Comparison of ENCODE assay signal across 7 mouse cellular contexts in genomic region chr13:85287876-85288573, GRCm38 (mm10). TPM values are rescaled to one million over a fixed set of nuclear protein-coding genes. Genes with fewer than 3 reads are reported as not detected.
DNase-seq lines count a peak whose midpoint lies in the region; ATAC-seq and TF ChIP-seq lines count a peak whose summit lies in the region.

No protein-coding gene starts in this region.

- peaks cover 4% of the 10 kb centered on the region; the same call in 1 of the 2 replicates for H3K4me1 ChIP-seq in brown adipose tissue, adult 24 weeks (ENCODE audit: control insufficient read depth, insufficient read depth, insufficient read length, low read length)
- no peaks in the 10 kb centered on the region for H3K4me1 ChIP-seq in lung, postnatal 0 days (ENCODE audit: insufficient read depth, low read depth, low read length)

- H3K4me3 ChIP-seq in brown adipose tissue, adult 24 weeks (ENCODE audit: insufficient read depth, low read depth, low read length): peak overlapping the region; percentile 95
- peak overlapping the region; percentile 98 for H3K4me3 ChIP-seq in lung, postnatal 0 days (ENCODE audit: low read depth, low read length)

- H3K27me3 ChIP-seq in lung, postnatal 0 days (replicated peaks; ENCODE audit: insufficient read depth, low read length): no peaks in the 10 kb centered on the region

- no peak for ATAC-seq in lung, postnatal 0 days

- TF ChIP-seq CTCF in lung, postnatal 0 days (IDR thresholded peaks at IDR 0.05): no peak

- DNase-seq in 3134 (ENCODE audit: extremely low read depth, insufficient read length, low spot score): peak; percentile 70
- DNase-seq in 416B (ENCODE audit: low read depth): peak; percentile 66
- peak; percentile 25 for DNase-seq in frontal cortex, postnatal 14 days (ENCODE audit: low spot score in 2 of 2)
- DNase-seq in kidney, adult 8-10 months: peak; percentile 14 to 26
- DNase-seq in lung, postnatal 0 days (ENCODE audit: low spot score): peak; percentile 63
- peak; percentile 51 for DNase-seq in ovary, postnatal 36 days (ENCODE audit: low spot score)

- H3K9me3 ChIP-seq in lung, postnatal 0 days (ENCODE audit: low read length): no peaks in the 10 kb centered on the region

- peak overlapping the region; percentile 66 for H3K4me2 ChIP-seq in lung, postnatal 0 days (replicated peaks; ENCODE audit: low read depth, low read length)

- under 1% methylated on average over 22 of the region's 25 CpGs for WGBS in lung, postnatal 0 days

- H3K9ac ChIP-seq in lung, postnatal 0 days (replicated peaks; ENCODE audit: low read depth): peak overlapping the region; percentile 90

- H3K36me3 ChIP-seq in lung, postnatal 0 days (ENCODE audit: insufficient read depth, low read length): no peaks in the 10 kb centered on the region

- no peak for TF ChIP-seq EP300 in lung, postnatal 0 days (IDR thresholded peaks at IDR 0.05)

- H3K27ac ChIP-seq in brown adipose tissue, adult 24 weeks (replicated peaks; ENCODE audit: low read depth, low read length): peak overlapping the region; percentile 73
- H3K27ac ChIP-seq in lung, postnatal 0 days (ENCODE audit: low read length): peak overlapping the region; percentile 99

RNA-seq across cellular contexts. Expression of gene Rasa1, which starts 0.9 kb away (rescaled TPM):
- polyA plus RNA-seq in brown adipose tissue, adult 24 weeks (2012; ENCODE audit: insufficient read depth, insufficient read length, missing spikeins): 16.7 and 26.3 TPM in 2 replicates
- polyA plus RNA-seq in lung, postnatal 0 days (2015; fragmentation: Nextera tagmentation; extraction: Ambion mirVana): 44.0 and 46.8 TPM in 2 replicates

Comparison
In these comparisons a context has a peak if more than half of its experiments do, and no peak if none do; other contexts are left out.
1. DNase-seq: peak in every context shown above with its lines; median percentile 70 in 3134; 66 in 416B; 63 in lung, postnatal 0 days; 51 in ovary, postnatal 36 days; 25 in frontal cortex, postnatal 14 days; 20 in kidney, adult 8-10 months.